Mouse (Mus musculus) lung, adult 2 months (tissue): ENCODE results near the gene Cbfa2t3.

Experiments used
- CTCF ChIP-seq: fragments of 200-500 bp; IDR thresholded peaks from 2 replicates; pipeline ENCODE4 v1.5.1; 2011; ENCODE audit warnings: mild to moderate bottlenecking, low read length, control low read depth; ENCODE audit not compliant: insufficient read depth
- POLR2A ChIP-seq: fragments of 200-500 bp; IDR thresholded peaks from 2 replicates; pipeline ENCODE4 v1.6.1; 2011; ENCODE audit warnings: low read depth, mild to moderate bottlenecking, control low read depth, low read length, borderline replicate concordance; ENCODE audit errors: extremely low read depth

DNA sequence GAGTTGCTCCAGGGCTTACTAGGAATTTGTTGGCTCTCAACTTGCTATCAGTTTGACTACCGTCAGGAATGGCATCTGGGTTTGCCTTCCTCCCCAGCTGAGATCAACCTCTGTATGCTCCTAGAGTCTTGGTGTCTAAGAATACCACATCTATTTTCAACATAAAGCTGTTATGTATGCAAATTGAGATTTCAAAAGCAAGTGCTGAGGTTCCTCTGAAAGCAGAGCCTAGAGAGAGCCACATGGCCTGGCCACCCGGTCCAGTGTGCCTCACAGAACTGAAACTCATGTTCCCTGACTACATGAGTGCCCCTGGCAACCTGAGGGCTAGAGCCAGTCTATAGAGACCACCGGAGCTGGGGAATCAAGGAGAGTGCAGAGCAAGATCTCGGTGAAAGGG, 93.5 kb downstream of the Cbfa2t3 start:
- TF ChIP-seq CTCF (no peak), POLR2A (no peak)
